Mouse (Mus musculus) adrenal gland (tissue): ENCODE results near the gene Iqschfp.

Experiments
- intact Hi-C: fragments of 180-260 bp; cut with DNase I; formaldehyde crosslinking; loops from one replicate; pipeline ENCODE4 v1.15.1; 2025

Iqschfp gene

GRCm38 (mm10) chr3:68335501-68335900 lies 443.5 kb downstream of the Iqschfp start:
- intact Hi-C loops = no loop called here

DNA sequence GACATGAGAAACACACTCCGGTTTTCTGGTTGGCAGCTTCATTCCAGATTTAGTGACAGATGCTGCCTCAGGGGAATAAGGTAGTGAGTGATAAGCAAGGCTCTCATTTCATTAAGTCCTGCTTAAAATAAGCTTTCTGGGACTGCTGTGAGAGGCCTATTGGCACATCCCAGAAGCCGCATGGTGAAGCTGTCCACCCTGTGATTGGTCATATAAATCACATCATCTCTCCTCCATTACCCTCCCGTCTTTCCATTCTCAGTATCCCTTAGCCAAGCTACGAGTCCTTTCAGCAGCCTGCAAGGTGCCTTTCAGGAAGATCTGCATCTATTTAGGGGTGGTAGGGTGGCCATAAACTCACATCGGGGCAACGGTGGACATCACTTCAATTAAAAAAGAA lies 458.6 kb downstream of the Iqschfp start:
- intact Hi-C loops = no loop called here

- intact Hi-C loops = no loop called here
These were observed 459.4 kb downstream of the Iqschfp start for GRCm38 (mm10) chr3:68351461-68351860.

- intact Hi-C loops = no loop called here
These were observed 460.9 kb downstream of the Iqschfp start for GRCm38 (mm10) chr3:68352961-68353360.

DNA sequence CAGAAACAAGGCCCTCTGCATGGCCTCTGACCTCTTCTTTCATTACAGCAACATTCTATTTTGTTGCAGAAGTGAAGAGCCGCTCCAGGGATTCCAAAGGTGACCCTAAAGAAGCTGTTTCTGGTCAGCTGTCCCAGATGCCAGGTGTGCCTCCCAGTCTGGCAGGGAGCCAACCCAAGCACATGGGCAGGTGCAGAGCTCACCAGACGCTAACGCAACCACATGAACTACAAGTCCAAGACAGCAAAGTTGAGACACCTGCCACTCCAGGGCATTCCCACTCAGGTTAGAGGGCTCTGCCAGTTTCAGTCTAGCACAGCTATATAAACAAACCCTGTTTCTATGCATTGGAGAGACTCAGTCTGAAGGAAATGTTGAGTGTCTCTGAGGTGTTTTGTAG lies 461.5 kb downstream of the Iqschfp start:
- intact Hi-C loops = no loop called here

- intact Hi-C loops = no loop called here
These were observed 464.5 kb downstream of the Iqschfp start for GRCm38 (mm10) chr3:68356516-68356915.

GRCm38 (mm10) chr3:68368029-68368428 lies 476.0 kb downstream of the Iqschfp start:
- intact Hi-C loops = no loop called here

DNA sequence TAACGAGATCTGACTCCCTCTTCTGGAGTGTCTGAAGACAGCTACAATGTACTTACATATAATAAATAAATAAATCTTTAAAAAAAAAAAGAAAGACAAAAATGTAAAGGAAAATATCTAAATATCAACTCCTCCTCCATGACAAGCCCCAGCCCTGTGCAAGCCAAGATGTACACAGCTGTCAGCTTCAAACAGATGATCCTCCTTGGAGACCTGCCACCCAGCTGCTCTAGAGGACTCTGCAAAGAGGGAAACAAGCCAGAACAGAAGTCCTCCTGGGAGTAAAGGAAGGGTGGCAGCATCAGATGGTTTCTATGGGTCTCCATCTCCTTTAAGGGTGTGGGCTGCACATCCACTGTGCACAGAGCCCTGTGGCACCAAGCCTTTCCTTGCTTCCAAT lies 480.9 kb downstream of the Iqschfp start:
- intact Hi-C loops = no loop called here

DNA sequence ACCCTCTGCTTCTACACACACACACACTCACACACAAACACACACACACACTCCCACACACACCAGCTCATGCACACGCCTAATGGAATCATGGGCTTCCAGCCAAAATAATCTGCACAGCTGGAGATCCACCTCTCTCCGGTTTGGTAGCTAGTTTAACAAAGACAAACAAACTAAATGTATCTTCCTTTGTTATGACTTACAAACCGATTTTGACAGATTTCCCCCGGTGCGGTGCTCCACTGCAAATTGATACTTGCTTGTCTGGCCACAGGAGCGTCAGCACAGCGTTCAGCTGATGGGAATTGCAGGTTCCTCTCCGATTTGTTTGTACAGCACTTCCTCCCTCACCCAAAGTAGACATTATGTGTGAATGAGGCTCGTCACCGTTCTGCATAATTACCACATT lies 483.1 kb downstream of the Iqschfp start:
- intact Hi-C loops = no loop called here

DNA sequence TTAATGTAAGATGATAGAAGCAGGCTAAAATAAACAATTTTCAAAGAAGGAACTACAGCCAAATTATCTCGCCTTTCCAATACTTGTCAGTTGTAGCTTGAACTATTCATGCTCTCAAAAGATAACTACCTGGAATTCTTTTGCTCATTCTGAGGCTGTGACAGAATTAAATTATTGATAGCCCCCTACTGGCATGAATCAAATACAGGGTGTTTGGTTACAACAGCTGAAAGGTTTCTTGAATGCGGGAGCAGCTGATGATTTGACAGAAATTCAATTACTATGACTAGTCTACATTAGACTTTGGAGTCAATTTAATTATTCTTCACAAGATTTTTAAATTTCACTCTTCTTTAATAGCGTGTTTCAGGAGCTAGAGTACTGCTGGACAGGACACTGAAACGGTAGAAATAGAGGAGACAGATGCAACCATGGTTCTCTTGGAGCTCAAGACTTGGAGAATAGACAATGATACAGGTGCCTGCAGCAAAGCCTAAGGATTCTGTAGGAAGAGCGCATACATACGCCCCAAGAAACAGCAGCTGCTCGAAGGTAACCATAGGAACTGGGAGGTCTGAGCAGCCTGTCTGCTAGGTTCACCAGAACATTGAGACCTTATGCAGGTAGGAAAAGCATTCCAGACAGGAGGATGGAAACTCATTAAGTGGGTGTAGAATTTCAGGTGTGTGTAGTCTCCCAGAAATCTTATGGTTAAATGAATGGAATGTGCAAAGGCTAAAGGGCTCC lies 485.6 kb downstream of the Iqschfp start:
- intact Hi-C loops = no loop called here

DNA sequence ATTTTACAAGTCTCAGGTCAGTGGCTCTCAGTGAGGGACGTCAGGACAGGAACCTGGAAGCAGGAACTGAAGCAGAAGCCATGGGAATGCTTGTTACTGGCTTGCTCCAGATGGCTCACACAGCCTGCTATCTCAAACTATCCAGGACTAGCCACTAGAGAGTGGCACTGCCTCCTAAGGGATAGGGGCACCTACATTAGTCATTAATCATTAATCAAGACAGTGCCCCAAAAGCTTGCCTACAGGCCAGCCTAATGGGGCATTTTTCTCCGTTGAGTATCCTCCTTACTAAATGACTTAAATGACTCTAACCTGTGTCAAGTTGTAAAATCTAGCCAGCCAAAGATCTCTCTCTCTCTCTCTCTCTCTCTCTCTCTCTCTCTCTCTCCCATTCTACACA lies 486.8 kb downstream of the Iqschfp start:
- intact Hi-C loops = no loop called here

DNA sequence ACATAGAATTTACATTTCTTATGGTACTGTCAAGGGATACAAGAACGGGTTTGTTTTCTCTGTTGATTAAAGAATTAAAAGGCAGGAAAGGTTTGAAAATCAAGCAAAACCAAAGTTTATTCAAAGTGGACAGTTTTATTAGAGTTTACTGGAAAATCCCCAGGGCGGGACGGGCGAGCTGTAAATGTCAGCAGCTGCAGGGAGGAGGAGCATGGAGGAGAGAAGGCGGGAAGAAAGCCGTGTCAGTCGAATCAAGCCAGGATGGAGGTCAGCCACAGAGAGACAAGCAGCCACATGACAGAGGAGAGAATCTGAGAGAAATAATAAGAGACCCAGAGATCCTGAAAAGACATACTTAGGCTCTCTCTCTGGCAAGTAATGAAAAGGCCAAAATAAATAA lies 487.2 kb downstream of the Iqschfp start:
- intact Hi-C loops = no loop called here

GRCm38 (mm10) chr3:68383672-68384071 lies 491.6 kb downstream of the Iqschfp start:
- intact Hi-C loops = no loop called here

DNA sequence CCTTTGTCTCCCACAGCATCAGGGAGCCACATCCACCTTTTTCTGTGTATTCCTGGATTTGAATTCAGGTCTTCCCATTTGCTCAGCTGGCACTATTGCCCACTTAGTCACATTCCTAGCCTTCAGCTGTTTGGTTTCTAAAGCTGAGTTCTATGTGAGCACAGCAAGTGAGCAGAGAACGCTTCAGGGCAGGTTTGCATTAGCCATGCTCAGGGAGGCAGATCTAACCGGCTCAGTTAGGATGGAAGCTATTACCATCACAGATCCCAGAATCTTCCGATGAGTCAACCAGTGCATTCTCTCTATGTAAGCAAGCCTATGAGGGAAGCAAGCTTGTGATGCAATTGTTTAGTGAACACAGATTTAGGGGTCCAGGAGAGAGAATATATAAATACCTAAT lies 493.5 kb downstream of the Iqschfp start:
- intact Hi-C loops = no loop called here

GRCm38 (mm10) chr3:68388023-68388422 lies 496.0 kb downstream of the Iqschfp start:
- intact Hi-C loops = no loop called here

- intact Hi-C loops = no loop called here
These were observed 501.5 kb downstream of the Iqschfp start for GRCm38 (mm10) chr3:68393578-68393977.

GRCm38 (mm10) chr3:68398691-68399090 lies 506.7 kb downstream of the Iqschfp start:
- intact Hi-C loops = no loop called here

- intact Hi-C loops = no loop called here
These were observed 508.1 kb downstream of the Iqschfp start for GRCm38 (mm10) chr3:68400121-68400520.

DNA sequence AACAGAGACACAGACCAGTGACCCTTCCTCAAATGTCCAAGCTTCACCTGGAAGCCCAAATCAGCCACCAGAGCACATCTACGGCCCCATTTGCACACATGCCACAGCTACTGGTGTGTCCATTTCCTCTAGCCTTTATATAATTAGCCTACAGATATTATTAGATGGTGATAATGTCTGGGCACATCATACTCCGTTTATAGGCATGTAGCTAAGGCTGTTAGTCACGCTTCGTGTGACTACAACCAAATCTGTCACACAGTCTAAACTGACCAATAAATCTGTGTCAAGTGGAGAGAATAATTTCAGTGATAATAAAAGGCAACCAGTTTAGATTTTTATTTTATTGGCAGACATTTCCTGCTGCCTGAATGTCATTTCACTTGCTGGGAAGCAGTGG lies 511.3 kb downstream of the Iqschfp start:
- intact Hi-C loops = no loop called here

DNA sequence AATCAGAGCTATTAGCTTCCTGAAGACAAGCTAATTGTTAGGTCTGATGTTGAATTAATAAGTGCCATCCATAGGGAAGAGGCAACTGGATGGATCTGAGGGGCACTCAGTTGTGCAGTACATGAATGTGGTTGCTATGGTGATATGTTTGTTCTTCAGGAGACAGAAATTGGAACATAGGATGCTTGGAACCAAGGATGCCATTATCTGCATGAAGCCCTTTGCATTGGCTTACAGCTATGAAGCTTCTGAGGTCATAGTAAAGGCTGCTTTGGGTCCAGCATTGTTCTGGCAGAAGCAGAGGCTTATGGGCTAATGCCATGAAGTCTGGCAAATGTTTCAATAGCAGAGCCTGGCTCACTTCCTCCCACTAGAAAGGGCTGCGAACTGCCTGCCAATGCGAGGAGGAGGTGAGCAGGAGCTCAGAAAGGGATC lies 511.8 kb downstream of the Iqschfp start:
- intact Hi-C loops = no loop called here

DNA sequence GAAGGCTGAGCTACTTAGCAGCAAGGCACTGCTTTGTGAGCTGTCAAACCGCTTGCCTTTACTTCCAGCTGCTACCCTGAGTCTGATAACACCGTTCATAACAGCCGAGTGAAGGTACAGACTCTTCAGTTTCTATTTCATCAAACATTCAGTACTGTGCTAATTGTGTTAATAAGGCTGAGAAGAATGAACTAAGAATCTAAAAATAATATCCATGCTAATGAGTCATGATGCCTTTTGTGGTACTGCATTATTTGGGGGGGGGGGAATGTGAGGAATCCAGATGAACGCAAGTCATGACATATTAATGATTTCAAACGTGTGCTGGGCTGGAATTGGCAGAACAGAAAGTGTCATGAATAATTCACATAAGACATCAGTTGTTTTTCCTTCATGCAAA lies 513.7 kb downstream of the Iqschfp start:
- intact Hi-C loops = no loop called here

- intact Hi-C loops = no loop called here
These were observed 520.2 kb downstream of the Iqschfp start for GRCm38 (mm10) chr3:68412262-68412661.

DNA sequence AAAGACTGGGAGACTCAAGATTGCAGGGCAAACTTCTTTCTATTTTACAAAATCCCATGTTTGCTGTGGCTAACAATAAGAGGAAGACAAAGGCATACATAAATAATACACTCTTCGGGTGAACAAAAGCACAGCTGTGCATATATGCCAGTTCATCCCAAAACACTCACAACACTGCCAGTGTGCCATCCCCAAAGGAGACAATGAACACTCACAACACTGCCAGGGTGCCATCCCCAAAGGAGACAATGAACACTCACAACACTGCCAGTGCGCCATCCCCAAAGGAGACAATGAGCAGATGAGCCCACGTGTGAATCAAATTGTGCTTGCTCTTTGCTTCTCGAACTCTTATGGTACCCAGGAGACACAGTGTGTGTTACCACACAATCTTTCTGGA lies 527.8 kb downstream of the Iqschfp start:
- intact Hi-C loops = no loop called here

GRCm38 (mm10) chr3:68420927-68421326 lies 528.9 kb downstream of the Iqschfp start:
- intact Hi-C loops = no loop called here
